Mouse (Mus musculus): Measurements from ENCODE around the gene Harbi1. TPM values are rescaled to one million over a fixed set of nuclear protein-coding genes. Genes with fewer than 3 reads are reported as not detected.
"Not testable (repeated sequence)": the region's sequence is repeated elsewhere in the genome, so short reads cannot be mapped to it uniquely, and the experiment has no call there.

Harbi1 gene
- polyA plus RNA-seq, 1 experiment from 2014 or later: 13.5 TPM

DNA sequence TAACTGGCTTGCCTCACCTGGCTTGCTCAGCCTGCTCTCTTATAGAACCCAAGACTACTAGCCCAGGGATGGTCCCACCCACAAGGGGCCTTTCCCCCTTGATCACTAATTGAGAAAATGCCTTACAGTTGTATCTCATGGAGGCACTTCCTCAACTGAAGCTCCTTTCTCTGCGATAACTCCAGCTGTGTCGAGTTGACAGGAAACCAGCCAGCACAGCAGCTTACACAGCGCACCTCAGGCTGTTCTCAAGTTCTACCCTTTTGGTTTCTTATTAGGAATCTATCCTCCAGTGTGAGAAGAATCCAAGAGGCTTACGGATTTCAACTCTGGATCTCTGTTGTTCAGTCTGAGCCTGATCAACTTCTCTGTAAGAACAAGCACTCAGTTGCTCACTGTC, 14.8 kb downstream of the Harbi1 start:
- H3K9me3 ChIP-seq (replicated peaks; ENCODE audit: control insufficient read depth, low read length); ATAC-seq; H3K27me3 ChIP-seq (replicated peaks; ENCODE audit: control insufficient read depth, insufficient read depth, low read length); H3K4me2 ChIP-seq (ENCODE audit: low read length); DNase-seq (ENCODE audit: low spot score); H3K36me3 ChIP-seq (ENCODE audit: control insufficient read depth, insufficient read depth, low read length); H3K9ac ChIP-seq (ENCODE audit: low read length); H3K4me1 ChIP-seq (ENCODE audit: control insufficient read depth, insufficient read depth, low read length); H3K4me3 ChIP-seq (ENCODE audit: low read depth, low read length); H3K27ac ChIP-seq (ENCODE audit: low read depth, low read length): not testable (repeated sequence)
- 55% methylated on average over 4 of the region's 4 CpGs for WGBS

DNA sequence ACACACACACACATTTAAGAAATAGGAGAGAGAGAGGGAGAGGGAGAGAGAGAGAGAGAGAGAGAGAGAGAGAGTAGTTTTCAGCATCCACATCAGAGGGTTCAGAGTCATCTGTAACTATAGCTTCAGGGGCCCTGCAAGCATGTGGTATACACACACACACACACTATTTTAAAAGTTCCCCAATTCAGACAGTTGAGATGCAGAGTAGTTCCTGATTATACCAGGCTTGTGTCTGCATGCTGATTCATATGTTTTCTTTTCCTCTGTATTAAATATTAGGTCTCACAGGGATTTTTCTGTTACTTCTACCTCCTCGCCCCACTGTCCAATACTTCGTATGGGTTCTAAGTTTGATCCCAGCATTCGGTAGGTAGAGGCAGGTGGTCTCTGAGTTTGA, 16.4 kb downstream of the Harbi1 start:
- Histone ChIP-seq H3K9ac (ENCODE audit: low read length) (no peak overlapping the region), H3K9me3 (replicated peaks; ENCODE audit: control insufficient read depth, low read length) (no peaks in the 10 kb centered on the region), H3K27me3 (replicated peaks; ENCODE audit: control insufficient read depth, insufficient read depth, low read length) (no peaks in the 10 kb centered on the region), H3K4me3 (ENCODE audit: low read depth, low read length) (no peak overlapping the region), H3K4me2 (ENCODE audit: low read length) (no peak overlapping the region), H3K4me1 (ENCODE audit: control insufficient read depth, insufficient read depth, low read length) (peaks cover 4% of the 10 kb centered on the region; the same call in 1 of the 2 replicates), H3K36me3 (ENCODE audit: control insufficient read depth, insufficient read depth, low read length) (no peaks in the 10 kb centered on the region), H3K27ac (ENCODE audit: low read depth, low read length) (no peak overlapping the region)
- no peak for DNase-seq (ENCODE audit: low spot score)
- WGBS: 91% methylated on average over 3 of the region's 3 CpGs
- no peak for ATAC-seq

DNA sequence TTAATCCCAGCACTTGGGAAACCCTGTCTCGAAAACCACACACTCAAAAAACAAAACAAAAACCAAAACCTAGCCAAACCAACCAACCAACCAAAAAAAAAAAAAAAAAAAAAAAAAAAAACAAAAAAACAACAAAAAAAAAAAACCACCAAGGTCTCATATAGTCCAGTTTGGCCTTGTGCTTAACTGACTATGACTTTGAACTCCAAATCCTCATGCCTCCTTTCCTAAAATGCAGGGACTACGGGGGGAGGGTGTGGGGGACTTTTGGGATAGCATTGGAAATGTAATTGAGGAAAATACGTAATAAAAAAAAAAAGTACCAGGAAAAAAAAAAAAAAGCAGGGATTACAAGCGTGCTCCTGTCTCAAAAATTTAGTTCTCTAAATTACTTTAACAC, 18.9 kb downstream of the Harbi1 start:
- Histone ChIP-seq H3K4me2 (ENCODE audit: low read length) (peak overlapping the region; percentile 47), H3K9ac (ENCODE audit: low read length) (peak overlapping the region; percentile 32; the same call in 1 of the 2 replicates), H3K27ac (ENCODE audit: low read depth, low read length) (no peak overlapping the region), H3K27me3 (replicated peaks; ENCODE audit: control insufficient read depth, insufficient read depth, low read length) (no peaks in the 10 kb centered on the region), H3K36me3 (ENCODE audit: control insufficient read depth, insufficient read depth, low read length) (no peaks in the 10 kb centered on the region), H3K4me3 (ENCODE audit: low read depth, low read length) (peak overlapping the region; percentile 80), H3K9me3 (replicated peaks; ENCODE audit: control insufficient read depth, low read length) (no peaks in the 10 kb centered on the region), H3K4me1 (ENCODE audit: control insufficient read depth, insufficient read depth, low read length) (peaks cover 4% of the 10 kb centered on the region; the same call in 1 of the 2 replicates)
- ATAC-seq (peak; percentile 21), DNase-seq (ENCODE audit: low spot score) (no peak)
- 10% methylated on average over 4 of the region's 4 CpGs for WGBS

DNA sequence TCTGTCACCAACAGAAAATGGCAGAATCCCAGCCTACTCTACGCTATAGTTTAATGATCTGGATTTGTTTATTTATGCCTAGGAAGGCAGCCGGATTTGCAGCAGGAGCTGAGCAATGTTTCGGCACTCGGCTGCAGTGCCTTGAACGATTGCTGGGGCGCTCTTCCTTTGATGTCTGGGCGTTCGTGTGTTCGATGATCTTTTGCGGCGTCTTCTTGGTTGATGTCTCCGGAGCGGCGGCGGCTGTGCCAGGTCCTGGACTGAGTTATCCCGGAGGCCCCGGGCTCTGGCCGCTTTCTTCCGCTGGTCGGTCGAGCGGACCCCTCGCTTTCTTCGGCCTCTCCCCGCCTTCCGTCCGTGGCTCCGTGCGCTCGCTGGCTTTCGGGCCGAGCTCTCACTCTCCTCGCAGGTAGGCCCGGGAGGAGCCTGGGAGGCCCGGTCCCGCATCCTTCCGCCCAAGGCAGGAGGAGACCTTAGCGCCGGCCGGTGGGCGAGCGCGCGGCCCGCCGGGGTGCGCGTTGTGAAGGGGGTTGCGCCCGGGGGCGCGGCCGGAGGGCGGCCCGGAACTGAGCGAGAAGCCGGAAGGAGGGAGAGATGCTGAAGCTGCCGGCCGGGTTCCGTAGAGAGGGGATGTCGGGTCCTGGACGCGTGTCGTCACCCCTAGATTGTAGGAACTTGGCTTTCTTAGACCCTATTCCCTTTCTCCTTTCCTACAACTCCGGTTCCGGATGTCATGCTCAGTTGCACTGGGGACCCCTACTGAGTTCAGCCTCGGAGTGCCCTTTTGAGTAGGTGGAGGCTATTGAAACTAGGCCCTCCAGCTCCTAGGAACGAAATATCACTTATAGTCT, 19.5 kb downstream of the Harbi1 start, which contains the start of gene Ambra1:
Gene Ambra1 (plus strand): TSS at position 164 of the 851 bp plus-strand sequence.
- no peaks in the 10 kb centered on the region for H3K9me3 ChIP-seq (replicated peaks; ENCODE audit: control insufficient read depth, low read length)
- H3K4me3 ChIP-seq (ENCODE audit: low read depth, low read length): peak within 1 kb of the TSS; percentile 80
- WGBS: 1% methylated on average over 68 of the region's 68 CpGs
- peak within 1 kb of the TSS; percentile 97 for H3K9ac ChIP-seq (ENCODE audit: low read length)
- H3K27ac ChIP-seq (ENCODE audit: low read depth, low read length): peak within 1 kb of the TSS; percentile 93
- DNase-seq (ENCODE audit: low spot score) (peak; percentile 97), ATAC-seq (peak; percentile 93)
- peak within 1 kb of the TSS; percentile 75 for H3K4me2 ChIP-seq (ENCODE audit: low read length)
- no peaks in the 10 kb centered on the region for H3K27me3 ChIP-seq (replicated peaks; ENCODE audit: control insufficient read depth, insufficient read depth, low read length)
- H3K4me1 ChIP-seq (ENCODE audit: control insufficient read depth, insufficient read depth, low read length): peaks cover 4% of the 10 kb centered on the region; the same call in 1 of the 2 replicates
- no peaks in the 10 kb centered on the region for H3K36me3 ChIP-seq (ENCODE audit: control insufficient read depth, insufficient read depth, low read length)

DNA sequence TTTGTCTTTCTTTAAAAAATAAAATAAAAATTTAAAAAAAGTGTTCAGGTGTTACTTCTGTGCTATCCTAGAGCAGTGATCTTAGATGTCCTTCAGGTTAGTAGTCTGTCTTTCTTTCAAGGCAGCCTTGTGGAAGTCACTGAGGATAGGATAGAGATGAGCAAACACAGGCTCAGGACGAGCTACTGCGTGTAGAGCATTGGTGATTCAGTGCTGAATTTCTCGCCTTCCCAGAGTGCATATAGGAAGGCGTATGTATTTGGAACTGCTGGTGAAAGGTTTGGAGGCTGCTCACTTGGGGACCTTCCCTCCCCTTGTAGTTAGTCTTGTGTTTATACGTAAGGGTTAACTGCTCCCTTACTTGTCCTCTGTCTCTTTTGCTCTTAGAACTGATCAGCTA, 24.6 kb downstream of the Harbi1 start:
- Histone ChIP-seq H3K4me3 (ENCODE audit: low read depth, low read length) (no peak overlapping the region), H3K36me3 (ENCODE audit: control insufficient read depth, insufficient read depth, low read length) (no peaks in the 10 kb centered on the region), H3K9me3 (replicated peaks; ENCODE audit: control insufficient read depth, low read length) (no peaks in the 10 kb centered on the region), H3K9ac (ENCODE audit: low read length) (no peak overlapping the region), H3K4me1 (ENCODE audit: control insufficient read depth, insufficient read depth, low read length) (peaks cover 4% of the 10 kb centered on the region; the same call in 1 of the 2 replicates), H3K27me3 (replicated peaks; ENCODE audit: control insufficient read depth, insufficient read depth, low read length) (no peaks in the 10 kb centered on the region), H3K27ac (ENCODE audit: low read depth, low read length) (no peak overlapping the region), H3K4me2 (ENCODE audit: low read length) (no peak overlapping the region)
- no peak for DNase-seq (ENCODE audit: low spot score)
- no peak for ATAC-seq
- 94% methylated on average over 5 of the region's 5 CpGs for WGBS

DNA sequence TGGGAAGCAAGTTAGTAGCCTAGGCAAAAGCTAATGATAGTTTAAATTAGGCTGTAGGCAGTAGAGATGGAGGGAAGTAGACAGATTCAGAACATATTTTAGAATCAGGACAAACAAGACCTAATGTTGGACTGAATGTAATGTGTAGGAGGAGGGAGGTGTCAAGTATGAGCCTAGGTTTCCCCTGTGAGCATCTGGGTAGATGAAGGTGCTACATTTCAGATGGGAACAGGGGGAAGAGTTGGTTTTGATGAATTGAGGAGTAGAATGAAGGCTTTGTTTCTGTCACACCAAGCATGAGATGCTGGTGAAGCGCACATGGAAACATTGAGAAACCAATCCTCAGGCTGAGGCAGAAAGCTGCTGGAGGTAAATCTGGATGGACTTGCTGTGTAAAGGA, 28.9 kb downstream of the Harbi1 start:
- no peaks in the 10 kb centered on the region for H3K27me3 ChIP-seq (replicated peaks; ENCODE audit: control insufficient read depth, insufficient read depth, low read length)
- no peaks in the 10 kb centered on the region for H3K36me3 ChIP-seq (ENCODE audit: control insufficient read depth, insufficient read depth, low read length)
- no peaks in the 10 kb centered on the region for H3K9me3 ChIP-seq (replicated peaks; ENCODE audit: control insufficient read depth, low read length)
- no peak for ATAC-seq
- no peak for DNase-seq (ENCODE audit: low spot score)
- no peak overlapping the region for H3K9ac ChIP-seq (ENCODE audit: low read length)
- H3K27ac ChIP-seq (ENCODE audit: low read depth, low read length): no peak overlapping the region
- H3K4me1 ChIP-seq (ENCODE audit: control insufficient read depth, insufficient read depth, low read length): no peaks in the 10 kb centered on the region
- no peak overlapping the region for H3K4me2 ChIP-seq (ENCODE audit: low read length)
- WGBS: 92% methylated on average over 1 of the region's 1 CpGs
- no peak overlapping the region for H3K4me3 ChIP-seq (ENCODE audit: low read depth, low read length)

DNA sequence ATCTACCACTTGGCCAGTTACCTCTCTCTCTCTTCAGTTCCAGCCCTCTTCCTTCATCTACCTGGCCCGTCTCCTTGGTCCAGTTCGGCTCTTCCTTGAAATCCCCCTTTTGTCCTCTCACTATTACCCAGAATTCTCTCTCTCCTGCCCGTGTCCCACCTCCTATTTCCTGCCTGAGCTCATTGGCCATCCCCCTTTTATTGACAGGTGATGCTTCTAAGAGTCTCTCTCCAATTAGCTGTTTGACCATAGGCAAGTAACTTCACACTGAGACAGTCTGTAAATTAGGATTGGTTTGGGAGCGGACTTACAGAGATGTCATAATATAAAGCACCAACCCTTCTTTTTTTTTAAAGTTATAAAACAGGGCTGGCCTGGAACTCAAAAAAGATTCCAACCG, 34.0 kb downstream of the Harbi1 start:
- H3K27ac ChIP-seq (ENCODE audit: low read depth, low read length): no peak overlapping the region
- no peaks in the 10 kb centered on the region for H3K36me3 ChIP-seq (ENCODE audit: control insufficient read depth, insufficient read depth, low read length)
- no peak overlapping the region for H3K9ac ChIP-seq (ENCODE audit: low read length)
- no peak overlapping the region for H3K4me3 ChIP-seq (ENCODE audit: low read depth, low read length)
- no peak for DNase-seq (ENCODE audit: low spot score)
- 86% methylated on average over 5 of the region's 5 CpGs for WGBS
- H3K9me3 ChIP-seq (replicated peaks; ENCODE audit: control insufficient read depth, low read length): no peaks in the 10 kb centered on the region
- H3K4me2 ChIP-seq (ENCODE audit: low read length): no peak overlapping the region
- ATAC-seq: no peak
- no peaks in the 10 kb centered on the region for H3K4me1 ChIP-seq (ENCODE audit: control insufficient read depth, insufficient read depth, low read length)
- no peaks in the 10 kb centered on the region for H3K27me3 ChIP-seq (replicated peaks; ENCODE audit: control insufficient read depth, insufficient read depth, low read length)

DNA sequence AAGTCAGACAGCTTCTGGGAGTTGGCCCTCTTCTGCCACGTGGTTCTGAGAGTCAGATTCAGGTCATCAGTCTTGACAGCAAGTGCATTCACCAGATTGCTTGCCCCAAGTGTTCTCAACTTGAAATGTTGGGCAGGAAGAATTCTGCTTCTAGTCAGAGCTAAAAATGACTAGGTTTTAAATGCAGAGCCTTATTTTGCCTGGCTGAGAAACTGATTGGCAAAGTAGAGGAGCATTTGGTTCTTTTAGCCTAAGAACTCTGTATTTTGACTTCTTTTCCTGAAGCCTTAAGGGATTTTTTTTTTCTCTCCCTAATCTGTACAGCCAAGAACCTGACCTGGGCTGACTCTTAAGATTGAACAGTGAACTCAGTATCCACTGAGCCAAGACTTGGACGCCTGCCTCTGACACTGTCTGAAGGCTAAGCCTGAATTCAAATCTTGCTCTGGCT, 39.2 kb downstream of the Harbi1 start:
- Histone ChIP-seq H3K27ac (ENCODE audit: low read depth, low read length) (no peak overlapping the region), H3K9me3 (replicated peaks; ENCODE audit: control insufficient read depth, low read length) (no peaks in the 10 kb centered on the region), H3K4me2 (ENCODE audit: low read length) (no peak overlapping the region), H3K9ac (ENCODE audit: low read length) (no peak overlapping the region), H3K27me3 (replicated peaks; ENCODE audit: control insufficient read depth, insufficient read depth, low read length) (no peaks in the 10 kb centered on the region), H3K4me1 (ENCODE audit: control insufficient read depth, insufficient read depth, low read length) (no peaks in the 10 kb centered on the region), H3K4me3 (ENCODE audit: low read depth, low read length) (no peak overlapping the region), H3K36me3 (ENCODE audit: control insufficient read depth, insufficient read depth, low read length) (no peaks in the 10 kb centered on the region)
- no peak for ATAC-seq
- DNase-seq (ENCODE audit: low spot score): no peak
- WGBS: 76% methylated on average over 2 of the region's 2 CpGs
